Mouse (Mus musculus): Measurements from ENCODE around the gene Btbd1.

- TF ChIP-seq CTCF (IDR thresholded peaks at IDR 0.05; ENCODE audit: insufficient read depth, low read depth, low read length) (no peak), POLR2A (IDR thresholded peaks at IDR 0.05; ENCODE audit: insufficient read depth, low read depth, low read length) (no peak)
Observed at GRCm38 (mm10) chr7:81806067-81806466, 23.2 kb downstream of the Btbd1 start.
